Mouse (Mus musculus) layer of hippocampus, postnatal 25 days (tissue): ENCODE data around the gene Hdac4. TPM values are rescaled to one million over a fixed set of nuclear protein-coding genes. Genes with fewer than 3 reads are reported as not detected.

ENCODE experiments used
- DNase-seq, 2 experiments: peaks; one replicate each; pipeline ENCODE4 v3.0.0; 2022; ENCODE audit warnings: mixed read lengths in 2 of 2, low spot score in 1 of 2; ENCODE audit errors: extremely low spot score in 1 of 2
- total RNA-seq, 2 experiments: library from RNA; stranded (reverse); gene quantifications; 2 replicates each; pipeline ENCODE4 v1.2.3; 2021

Hdac4 gene
- total RNA-seq, result 100 to 1,000 TPM in 1 of 2 experiments, 10 to 100 TPM in 1; 97.9 to 101 TPM

DNA sequence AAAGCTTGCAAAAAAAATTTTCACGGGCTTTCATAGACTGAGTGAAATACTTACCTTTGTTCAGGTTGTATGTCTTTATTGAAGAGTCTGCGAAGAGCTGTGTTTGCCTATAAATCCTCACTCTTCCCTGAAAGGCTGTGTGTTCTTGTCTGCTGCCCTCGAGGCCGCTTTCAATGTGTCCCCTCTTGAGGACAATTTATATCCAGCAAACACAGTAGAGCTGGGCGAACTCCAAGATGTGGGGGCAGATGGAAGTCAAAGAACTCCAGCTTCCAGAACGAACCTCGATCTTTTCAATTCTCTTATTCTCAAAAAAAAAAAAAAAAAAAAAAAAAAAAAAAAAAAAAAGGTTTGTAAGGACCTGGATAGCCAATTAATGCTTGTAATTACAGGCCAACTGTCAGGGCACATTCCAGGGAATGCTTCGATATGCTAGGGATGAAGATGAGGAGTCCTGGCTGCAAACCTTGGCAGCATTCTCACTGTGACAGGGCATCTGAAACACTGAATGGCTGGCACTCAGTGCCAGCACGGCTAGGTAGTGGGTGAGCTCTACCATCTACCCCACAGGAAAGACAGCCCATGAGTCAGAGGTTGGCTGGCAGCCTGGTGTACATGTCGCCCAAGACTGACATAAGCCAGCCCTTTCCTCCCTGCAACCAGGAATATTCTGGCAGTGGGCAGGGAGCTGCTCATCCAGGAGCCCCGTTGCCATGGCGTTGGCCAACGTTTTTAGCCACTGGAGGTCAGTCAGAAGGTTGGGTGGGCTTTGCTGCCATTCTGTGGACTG, at the start of gene Hdac4:
TSS of gene Hdac4 (minus strand) at position 340 of the 790 bp plus-strand sequence.
- no peak for DNase-seq

DNA sequence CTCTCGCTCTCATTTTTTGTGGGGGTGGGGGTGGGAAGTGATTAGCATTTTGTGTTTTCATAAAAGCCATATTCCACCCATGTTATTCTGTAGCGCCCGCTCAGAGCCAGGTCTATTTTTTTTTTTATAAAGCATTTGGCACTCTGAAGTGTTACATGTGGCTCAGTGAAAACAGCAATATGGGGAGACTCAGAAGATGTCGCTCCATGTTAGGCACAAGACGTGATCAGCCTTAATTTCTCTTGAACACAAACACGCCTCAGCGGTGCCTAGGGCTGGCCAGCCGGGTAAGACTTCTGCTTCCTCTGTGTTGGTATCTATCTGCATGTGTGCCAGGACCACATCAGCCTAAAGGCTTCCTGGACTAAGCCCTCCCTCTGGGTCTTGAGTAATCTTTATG, 48.0 kb upstream of the Hdac4 start:
- DNase-seq, result no peak

- DNase-seq, result no peak
These were observed 44.6 kb upstream of the Hdac4 start for GRCm38 (mm10) chr1:92240072-92240471.

GRCm38 (mm10) chr1:92235600-92235999, 40.1 kb upstream of the Hdac4 start:
- no peak for DNase-seq

GRCm38 (mm10) chr1:92225297-92225696, 29.8 kb upstream of the Hdac4 start:
- no peak for DNase-seq

DNA sequence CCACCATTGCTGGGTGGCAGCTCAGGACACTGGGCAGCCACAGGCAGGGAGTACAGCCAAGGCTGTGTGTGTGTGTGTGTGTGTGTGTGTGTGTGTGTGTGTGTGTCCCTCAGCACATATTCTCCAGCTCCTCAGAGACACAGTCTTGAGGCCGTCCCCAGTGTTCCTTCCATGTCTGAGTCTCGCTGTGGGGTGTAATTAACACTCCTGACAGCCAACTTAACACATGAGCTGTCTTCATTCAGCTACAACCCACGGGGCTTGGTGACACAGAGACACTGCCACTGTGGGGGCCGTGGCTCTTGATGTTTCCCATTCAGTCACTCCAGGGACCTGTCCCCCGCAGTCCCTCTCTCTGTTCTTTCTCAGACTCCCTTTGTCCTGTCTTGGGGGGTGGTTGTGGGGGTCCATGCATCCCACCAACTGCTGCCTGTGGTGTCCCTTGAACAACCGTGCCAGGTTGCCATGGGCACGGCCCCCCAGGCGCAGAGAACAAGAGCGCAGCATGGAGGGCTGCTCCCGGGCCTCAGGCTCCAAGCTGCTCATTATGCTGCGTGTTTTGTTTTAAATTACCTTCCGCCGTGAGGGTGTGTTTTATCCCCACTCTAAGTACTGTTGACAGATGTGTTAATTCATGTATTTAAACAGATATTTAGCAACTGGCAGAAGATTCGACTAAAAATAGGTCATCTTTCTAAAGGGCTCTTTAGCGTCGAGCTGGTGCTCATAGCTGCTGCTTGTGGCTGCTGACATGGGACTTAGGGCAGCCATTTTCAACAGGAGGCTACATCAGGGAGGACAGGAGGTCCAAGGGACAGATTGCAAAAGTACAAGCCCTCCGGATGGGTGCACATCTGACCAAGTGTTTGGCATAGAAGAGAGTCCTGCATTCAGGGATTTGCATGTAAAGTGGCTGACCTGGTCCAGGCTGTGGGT, 28.7 kb upstream of the Hdac4 start:
- DNase-seq, result no peak

DNA sequence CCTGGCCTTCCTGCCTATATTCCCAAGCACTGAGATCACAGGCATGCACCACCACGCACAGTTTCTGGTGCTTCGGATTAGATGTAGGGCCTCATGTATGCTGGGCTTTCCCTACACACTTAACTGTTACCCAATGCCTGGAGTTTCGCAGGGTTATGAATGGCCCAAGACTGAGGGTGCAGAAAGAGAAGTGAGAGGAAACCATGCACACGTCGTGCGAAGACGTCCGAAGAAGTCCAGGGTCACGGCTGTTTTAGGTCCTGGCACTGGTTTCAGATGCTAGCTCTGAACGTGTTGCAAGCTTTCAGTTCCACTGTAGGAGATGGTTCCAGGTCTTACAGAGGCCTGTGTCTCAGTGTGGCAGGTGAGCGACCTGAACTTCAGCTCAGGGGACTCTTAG, 21.2 kb upstream of the Hdac4 start:
- no peak for DNase-seq

DNA sequence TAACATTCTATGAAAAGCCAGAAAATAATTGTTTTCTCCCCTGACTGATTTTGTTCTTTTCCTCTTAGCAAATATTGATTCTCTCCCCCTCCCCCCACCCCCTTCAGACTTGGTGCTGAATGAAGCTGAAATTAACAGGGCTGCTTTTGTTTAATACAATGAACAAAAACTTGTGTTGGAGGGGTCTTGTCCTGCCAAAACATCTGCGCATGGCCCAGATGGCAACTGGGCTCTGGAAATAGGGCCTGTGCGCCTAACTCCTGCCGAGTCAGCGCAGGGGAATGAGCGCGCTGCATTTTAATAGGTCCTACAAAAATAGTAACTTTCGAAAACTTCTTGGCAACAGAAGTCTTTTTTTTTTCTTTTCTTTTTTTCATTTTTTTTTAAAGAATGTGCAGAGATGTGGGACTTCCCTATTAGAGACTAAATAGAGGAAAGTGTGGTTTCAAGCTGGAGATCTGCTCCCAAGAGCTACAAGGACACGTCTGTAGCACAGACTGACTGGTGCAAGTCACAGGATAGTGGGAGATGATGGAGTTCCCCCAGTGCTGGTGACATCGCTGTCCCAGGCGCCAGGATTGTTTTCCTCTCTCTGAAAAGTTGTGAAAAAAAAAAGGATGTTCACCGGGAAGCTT, 20.6 kb upstream of the Hdac4 start:
- DNase-seq, result no peak

GRCm38 (mm10) chr1:92215131-92215638, 19.7 kb upstream of the Hdac4 start:
- DNase-seq, result no peak

DNA sequence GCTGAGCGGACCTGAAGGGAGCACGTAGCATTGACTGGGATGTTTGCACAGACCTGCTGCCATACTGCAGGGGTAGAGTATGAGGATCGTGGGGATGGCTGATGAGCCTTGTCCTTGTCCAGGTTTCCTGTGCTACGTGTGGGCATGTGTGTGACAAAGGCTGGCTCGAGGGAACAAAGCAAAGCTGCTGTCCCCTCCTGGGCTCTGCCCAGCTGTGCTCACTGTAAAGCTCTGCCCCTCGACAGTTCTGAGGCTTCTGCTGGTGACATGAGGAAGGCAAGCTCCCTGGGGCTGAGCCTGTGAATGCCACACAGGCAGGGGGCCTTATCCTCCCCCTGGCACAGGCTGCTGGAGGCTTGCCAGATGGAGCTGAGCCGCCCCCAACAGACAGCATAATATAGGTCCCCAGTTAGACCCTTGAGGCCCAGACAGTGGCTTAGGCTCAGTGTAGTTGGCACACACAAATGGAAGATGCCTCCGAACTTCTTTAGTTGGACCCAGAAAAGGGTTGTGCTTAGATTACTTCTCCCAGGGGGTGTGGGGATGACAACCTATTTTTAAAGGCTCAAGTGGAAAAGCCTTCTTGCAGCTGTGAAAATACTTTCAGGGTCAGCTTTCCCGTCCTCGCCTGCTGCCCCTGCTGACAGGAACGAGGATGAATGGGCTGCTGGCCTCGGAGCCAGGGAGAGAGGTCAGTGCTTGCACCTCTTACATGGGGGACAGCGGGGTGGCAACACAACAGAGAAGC, 16.7 kb upstream of the Hdac4 start:
- no peak for DNase-seq

GRCm38 (mm10) chr1:92202639-92203352, 7.3 kb upstream of the Hdac4 start:
- DNase-seq, result no peak

DNA sequence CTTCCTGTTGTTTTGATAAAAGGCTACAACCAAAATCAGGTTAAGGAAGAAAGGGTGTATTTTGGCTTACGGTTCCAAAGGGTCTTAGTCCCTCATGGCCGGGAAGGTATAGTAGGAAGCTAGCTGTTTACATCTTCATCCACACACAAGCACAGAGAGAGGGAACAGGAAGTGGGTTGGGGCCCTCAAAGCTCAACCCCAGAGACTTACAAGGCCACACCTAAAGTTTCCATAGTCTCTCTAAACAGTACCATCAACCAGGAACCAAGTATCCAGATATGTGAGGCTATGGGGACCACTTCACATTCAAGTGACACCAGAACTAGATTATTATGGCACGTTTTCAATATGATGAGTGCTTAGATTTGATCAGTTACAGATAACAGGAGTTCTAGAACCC, 5.0 kb downstream of the Hdac4 start:
- no peak for DNase-seq

DNA sequence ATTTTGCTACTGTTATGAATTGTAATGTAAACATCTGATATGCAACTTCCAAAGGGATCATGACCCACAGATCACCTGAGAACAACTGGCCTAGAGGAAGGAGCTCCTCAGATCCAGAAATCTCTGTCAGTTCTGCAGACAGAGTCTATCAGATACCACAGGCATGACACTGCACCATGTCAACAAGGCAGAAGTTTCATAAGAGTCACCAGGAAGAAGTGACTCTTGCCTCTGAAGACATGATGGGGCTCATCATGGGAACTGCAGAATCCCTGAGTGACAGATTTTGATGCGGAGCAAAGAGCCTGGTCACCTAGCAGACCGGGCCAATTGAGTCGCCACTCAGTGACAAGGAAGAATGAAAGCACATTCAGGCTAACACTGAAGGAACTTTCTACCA, 8.4 kb downstream of the Hdac4 start:
- no peak for DNase-seq

DNA sequence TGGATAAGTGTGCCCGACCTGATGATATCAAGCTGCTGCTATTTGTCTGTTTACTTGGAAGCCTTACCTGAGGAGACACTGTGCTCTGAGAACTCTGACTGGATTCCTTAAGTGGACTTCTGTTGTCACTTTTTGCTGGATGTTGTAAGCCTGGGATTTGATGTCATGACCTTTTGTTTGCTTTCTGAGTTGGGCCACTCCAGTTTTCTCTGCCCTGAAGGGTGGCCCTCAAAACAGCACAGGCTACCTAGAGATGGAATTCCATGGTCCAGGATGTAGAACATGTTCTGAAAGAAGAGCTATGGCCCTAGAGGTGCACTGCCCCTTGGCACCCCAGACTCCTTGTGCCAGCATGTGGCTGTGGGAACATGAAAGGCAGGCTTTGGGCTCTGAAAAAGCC, 10.9 kb downstream of the Hdac4 start:
- DNase-seq, result no peak

GRCm38 (mm10) chr1:92183101-92183790, 12.3 kb downstream of the Hdac4 start:
- no peak for DNase-seq

- DNase-seq, result no peak
These were observed 13.5 kb downstream of the Hdac4 start for GRCm38 (mm10) chr1:92181970-92182369.

- peak; percentile 97 for DNase-seq
These were observed 15.1 kb downstream of the Hdac4 start for GRCm38 (mm10) chr1:92180141-92181137.
